Mouse (Mus musculus) small intestine, adult 2 months (tissue): ENCODE data around the gene Supt3.

Experiments used
- CTCF ChIP-seq: fragments of 200-500 bp; IDR thresholded peaks from 2 replicates; pipeline ENCODE4 v1.5.1; 2012; ENCODE audit warnings: low read depth, mild to moderate bottlenecking, control low read depth, inconsistent platforms, low read length, moderate library complexity, mixed read lengths; ENCODE audit not compliant: insufficient replicate concordance, insufficient read length; ENCODE audit errors: extremely low read depth
- POLR2A ChIP-seq: fragments of 200-500 bp; IDR thresholded peaks from 2 replicates; pipeline ENCODE4 v1.6.1; 2012; ENCODE audit warnings: low read depth, mild to moderate bottlenecking, control low read depth, inconsistent platforms, low read length, moderate library complexity

- TF ChIP-seq CTCF, result no peak
- no peak for TF ChIP-seq POLR2A
These were observed 5.4 kb downstream of the Supt3 start for GRCm38 (mm10) chr17:44782366-44782765.
